Mouse (Mus musculus): ENCODE results near the gene Vmn1r232.

Gene Vmn1r232

GRCm38 (mm10) chr17:20919614-20920013 lies at the start of gene Vmn1r232:
Vmn1r232 (minus strand) TSS chr17:20919714.
- DNase-seq (ENCODE audit: low spot score): no peak

- DNase-seq (ENCODE audit: low spot score): no peak
Observed at GRCm38 (mm10) chr17:20966681-20967080, 47.2 kb upstream of the Vmn1r232 start.

- no peak for DNase-seq (ENCODE audit: low spot score)
Observed at GRCm38 (mm10) chr17:20965421-20965820, 45.9 kb upstream of the Vmn1r232 start.

- DNase-seq (ENCODE audit: low spot score): no peak
Observed at GRCm38 (mm10) chr17:20960386-20960785, 40.9 kb upstream of the Vmn1r232 start.

- no peak for DNase-seq (ENCODE audit: low spot score)
Observed at GRCm38 (mm10) chr17:20946636-20947035, 27.1 kb upstream of the Vmn1r232 start.

GRCm38 (mm10) chr17:20946026-20946565 lies 26.6 kb upstream of the Vmn1r232 start:
- DNase-seq (ENCODE audit: low spot score): no peak

GRCm38 (mm10) chr17:20944985-20945891 lies 25.7 kb upstream of the Vmn1r232 start, which contains the start of gene Ppp2r1a:
Ppp2r1a (plus strand) TSS chr17:20945311.
- peak; percentile 99 for DNase-seq (ENCODE audit: low spot score)

- no peak for DNase-seq (ENCODE audit: low spot score)
Observed at GRCm38 (mm10) chr17:20944226-20944625, 24.7 kb upstream of the Vmn1r232 start.

GRCm38 (mm10) chr17:20904991-20905390 lies 14.5 kb downstream of the Vmn1r232 start, which contains the start of gene Vmn1r231:
Vmn1r231 (minus strand) TSS chr17:20905091.
- no peak for DNase-seq (ENCODE audit: low spot score)
